Mouse (Mus musculus): ENCODE measurements around the gene Scnn1a. TPM values are rescaled to one million over a fixed set of nuclear protein-coding genes. Genes with fewer than 3 reads are reported as not detected.

The Scnn1a gene
- polyA plus RNA-seq, 1 experiment from 2014 or later, result 1.8 TPM

- Histone ChIP-seq H3K9me3 (ENCODE audit: low read depth, low read length) (no peaks in the 10 kb centered on the region), H3K9ac (no peak overlapping the region), H3K27me3 (ENCODE audit: insufficient read depth, low read length) (peaks cover 5% of the 10 kb centered on the region; the same call in 1 of the 2 replicates), H3K4me1 (ENCODE audit: insufficient read depth) (0 out of 2 replicates have a peak, but pooled peaks cover 3% of the 10 kb centered on the region), H3K27ac (ENCODE audit: low read depth) (peak overlapping the region; percentile 19; the same call in 1 of the 2 replicates), H3K4me2 (no peak overlapping the region), H3K4me3 (ENCODE audit: low read depth, low read length) (no peak overlapping the region), H3K36me3 (ENCODE audit: insufficient read depth) (peaks cover 2% of the 10 kb centered on the region; the same call in 1 of the 2 replicates)
- ATAC-seq (ENCODE audit: insufficient read depth), result peak; percentile 45
- TF ChIP-seq CTCF (IDR thresholded peaks at IDR 0.05; ENCODE audit: low read depth), result no peak
- 47% methylated on average over 4 of the region's 4 CpGs for WGBS
- DNase-seq, result peak; percentile 67
Measured at GRCm38 (mm10) chr6:125367758-125368371, 47.4 kb downstream of the Scnn1a start.

GRCm38 (mm10) chr6:125377042-125377441 lies 56.6 kb downstream of the Scnn1a start:
- H3K4me1 ChIP-seq (ENCODE audit: insufficient read depth), result peaks cover 9% of the 10 kb centered on the region; the same call in 1 of the 2 replicates
- WGBS, result 56% methylated on average over 6 of the region's 6 CpGs
- ATAC-seq (ENCODE audit: insufficient read depth) (no peak), DNase-seq (no peak)
- no peak for TF ChIP-seq CTCF (IDR thresholded peaks at IDR 0.05; ENCODE audit: low read depth)
- no peak overlapping the region for H3K4me2 ChIP-seq
- no peak overlapping the region for H3K9ac ChIP-seq
- H3K4me3 ChIP-seq (ENCODE audit: low read depth, low read length), result no peak overlapping the region
- peaks cover 26% of the 10 kb centered on the region for H3K27me3 ChIP-seq (ENCODE audit: insufficient read depth, low read length)
- no peak overlapping the region for H3K27ac ChIP-seq (ENCODE audit: low read depth)
- H3K9me3 ChIP-seq (ENCODE audit: low read depth, low read length), result no peaks in the 10 kb centered on the region
- no peaks in the 10 kb centered on the region for H3K36me3 ChIP-seq (ENCODE audit: insufficient read depth)

- DNase-seq (peak; percentile 79), ATAC-seq (ENCODE audit: insufficient read depth) (peak; percentile 52; the same call in 1 of the 2 replicates)
- no peak for TF ChIP-seq CTCF (IDR thresholded peaks at IDR 0.05; ENCODE audit: low read depth)
- no peaks in the 10 kb centered on the region for H3K36me3 ChIP-seq (ENCODE audit: insufficient read depth)
- H3K4me1 ChIP-seq (ENCODE audit: insufficient read depth), result peaks cover 9% of the 10 kb centered on the region; the same call in 1 of the 2 replicates
- WGBS, result 37% methylated on average over 16 of the region's 16 CpGs
- H3K9me3 ChIP-seq (ENCODE audit: low read depth, low read length), result no peaks in the 10 kb centered on the region
- no peak overlapping the region for H3K27ac ChIP-seq (ENCODE audit: low read depth)
- no peak overlapping the region for H3K4me3 ChIP-seq (ENCODE audit: low read depth, low read length)
- H3K4me2 ChIP-seq, result peak overlapping the region; percentile 23; the same call in 1 of the 2 replicates
- peaks cover 26% of the 10 kb centered on the region for H3K27me3 ChIP-seq (ENCODE audit: insufficient read depth, low read length)
- H3K9ac ChIP-seq, result no peak overlapping the region
Measured at GRCm38 (mm10) chr6:125377582-125378451, 57.4 kb downstream of the Scnn1a start.

GRCm38 (mm10) chr6:125378621-125379020 lies 58.2 kb downstream of the Scnn1a start:
- no peaks in the 10 kb centered on the region for H3K9me3 ChIP-seq (ENCODE audit: low read depth, low read length)
- peaks cover 9% of the 10 kb centered on the region; the same call in 1 of the 2 replicates for H3K4me1 ChIP-seq (ENCODE audit: insufficient read depth)
- no peak for TF ChIP-seq CTCF (IDR thresholded peaks at IDR 0.05; ENCODE audit: low read depth)
- no peak overlapping the region for H3K4me2 ChIP-seq
- no peak overlapping the region for H3K27ac ChIP-seq (ENCODE audit: low read depth)
- DNase-seq, result no peak
- WGBS, result 21% methylated on average over 6 of the region's 6 CpGs
- H3K4me3 ChIP-seq (ENCODE audit: low read depth, low read length), result no peak overlapping the region
- ATAC-seq (ENCODE audit: insufficient read depth), result no peak
- H3K27me3 ChIP-seq (ENCODE audit: insufficient read depth, low read length), result peaks cover 26% of the 10 kb centered on the region
- H3K36me3 ChIP-seq (ENCODE audit: insufficient read depth), result no peaks in the 10 kb centered on the region
- H3K9ac ChIP-seq, result no peak overlapping the region

GRCm38 (mm10) chr6:125379781-125380180 lies 59.3 kb downstream of the Scnn1a start:
- peaks cover 26% of the 10 kb centered on the region for H3K27me3 ChIP-seq (ENCODE audit: insufficient read depth, low read length)
- 7% methylated on average over 9 of the region's 9 CpGs for WGBS
- 0 out of 2 replicates have a peak, but pooled peaks have one; percentile 5 for ATAC-seq (ENCODE audit: insufficient read depth)
- H3K9me3 ChIP-seq (ENCODE audit: low read depth, low read length), result no peaks in the 10 kb centered on the region
- H3K4me1 ChIP-seq (ENCODE audit: insufficient read depth), result peaks cover 9% of the 10 kb centered on the region; the same call in 1 of the 2 replicates
- H3K27ac ChIP-seq (ENCODE audit: low read depth), result no peak overlapping the region
- no peak overlapping the region for H3K9ac ChIP-seq
- H3K4me2 ChIP-seq, result peak overlapping the region; percentile 73
- peak overlapping the region; percentile 37 for H3K4me3 ChIP-seq (ENCODE audit: low read depth, low read length)
- no peaks in the 10 kb centered on the region for H3K36me3 ChIP-seq (ENCODE audit: insufficient read depth)
- peak; percentile 28 for DNase-seq
- no peak for TF ChIP-seq CTCF (IDR thresholded peaks at IDR 0.05; ENCODE audit: low read depth)

- H3K27ac ChIP-seq (ENCODE audit: low read depth), result no peak within 1 kb of the TSS
- peak within 1 kb of the TSS; percentile 73 for H3K4me2 ChIP-seq
- H3K4me3 ChIP-seq (ENCODE audit: low read depth, low read length), result peak within 1 kb of the TSS; percentile 37
- no peak for DNase-seq
- no peaks in the 10 kb centered on the region for H3K36me3 ChIP-seq (ENCODE audit: insufficient read depth)
- H3K9me3 ChIP-seq (ENCODE audit: low read depth, low read length), result no peaks in the 10 kb centered on the region
- H3K4me1 ChIP-seq (ENCODE audit: insufficient read depth), result peaks cover 9% of the 10 kb centered on the region; the same call in 1 of the 2 replicates
- 0 out of 2 replicates have a peak, but pooled peaks have one; percentile 1 for TF ChIP-seq CTCF (IDR thresholded peaks at IDR 0.05; ENCODE audit: low read depth)
- H3K9ac ChIP-seq, result peak within 1 kb of the TSS; percentile 35; the same call in 1 of the 2 replicates
- peaks cover 26% of the 10 kb centered on the region for H3K27me3 ChIP-seq (ENCODE audit: insufficient read depth, low read length)
- peak; percentile 12; the same call in 1 of the 2 replicates for ATAC-seq (ENCODE audit: insufficient read depth)
- 9% methylated on average over 40 of the region's 40 CpGs for WGBS
Measured at GRCm38 (mm10) chr6:125380372-125381360, 60.2 kb downstream of the Scnn1a start, which contains the start of gene Plekhg6. Gene Plekhg6 (minus strand): TSS chr6:125380793.

Data from lung, embryonic 14.5 days (tissue).